Mouse (Mus musculus) heart, postnatal 0 days (tissue): ENCODE results near the gene Ift122.

Source experiments
- CTCF ChIP-seq: IDR thresholded peaks from 2 replicates; pipeline ENCODE4 v1.5.1; 2016; ENCODE audit warnings: antibody characterized with exemption, control low read depth, low read depth
- EP300 ChIP-seq: IDR thresholded peaks from 2 replicates; pipeline ENCODE4 v1.6.1; 2016; ENCODE audit warnings: antibody characterized with exemption, low read depth

DNA sequence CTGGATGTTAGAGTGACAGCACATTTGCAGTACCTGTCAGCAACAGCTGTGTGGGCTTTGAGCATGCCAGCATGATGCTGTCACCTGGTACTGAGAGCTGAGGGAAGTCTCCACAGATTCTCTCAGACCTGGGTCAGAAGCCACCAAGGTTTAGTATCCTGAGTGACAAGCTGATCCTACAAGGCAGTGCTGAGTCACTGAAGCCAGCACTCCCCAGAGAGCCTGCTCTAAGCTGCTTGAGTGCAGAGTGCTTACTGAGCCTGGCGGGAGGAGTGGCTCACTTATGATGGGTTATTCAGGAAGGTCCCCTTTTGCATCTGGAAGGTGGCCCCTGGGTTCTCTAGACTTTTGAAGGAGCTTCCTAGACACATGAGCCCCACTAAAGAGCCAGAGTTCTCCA, 53.2 kb downstream of the Ift122 start:
- TF ChIP-seq EP300 = no peak
- no peak for TF ChIP-seq CTCF
